Mouse (Mus musculus) forebrain, embryonic 12.5 days (tissue): Measurements from ENCODE around the gene Nrip2. TPM values are rescaled to one million over a fixed set of nuclear protein-coding genes. Genes with fewer than 3 reads are reported as not detected.

ENCODE experiments used
- ATAC-seq: fragments of 200-750 bp; cut with Nextera tagmentation; 2 replicates; pipeline ENCODE4 v1.8.0; 2017; ENCODE audit warnings: moderate TSS enrichment; ENCODE audit not compliant: low FRiP score
- H3K27ac ChIP-seq: fragments of 300-500 bp; sonication (generic); 2 replicates; pipeline ENCODE4 v1.5.1; 2016; ENCODE audit warnings: mild to moderate bottlenecking
- H3K27me3 ChIP-seq: fragments of 300-500 bp; sonication (generic); 2 replicates; pipeline ENCODE4 v1.6.1; 2016; ENCODE audit warnings: mild to moderate bottlenecking
- H3K36me3 ChIP-seq: fragments of 300-500 bp; sonication (generic); replicated peaks from 2 replicates; pipeline ENCODE4 v1.6.1; 2016; ENCODE audit warnings: mild to moderate bottlenecking
- H3K4me1 ChIP-seq: fragments of 300-500 bp; sonication (generic); 2 replicates; pipeline ENCODE4 v1.6.1; 2016
- H3K4me2 ChIP-seq: fragments of 300-500 bp; sonication (generic); 2 replicates; pipeline ENCODE4 v1.6.1; 2016; ENCODE audit warnings: mild to moderate bottlenecking, moderate library complexity
- H3K4me3 ChIP-seq: fragments of 300-500 bp; sonication (generic); replicated peaks from 2 replicates; pipeline ENCODE4 v1.5.1; 2016; ENCODE audit warnings: mild to moderate bottlenecking
- H3K9ac ChIP-seq: fragments of 300-500 bp; sonication (generic); 2 replicates; pipeline ENCODE4 v1.6.1; 2016; ENCODE audit warnings: mild to moderate bottlenecking
- H3K9me3 ChIP-seq: fragments of 300-500 bp; sonication (generic); 2 replicates; pipeline ENCODE4 v1.6.1; 2016
- WGBS: fragments of 180-500 bp; shearing (Covaris S2); methylation state at CpG from one replicate; pipeline ENCODE4 v1.1.7; 2016; 5-methylcytosine and 5-hydroxymethylcytosine counted together
- polyA plus RNA-seq: library from polyadenylated mRNA; unstranded; fragments of >200 nt; fragmentation: Nextera tagmentation; extraction: Ambion mirVana; gene quantifications from 2 replicates; pipeline ENCODE4 v1.2.1, GENCODE M21; 2016

The Nrip2 gene
- polyA plus RNA-seq, 1 experiment from 2014 or later = 3.6 TPM

GRCm38 (mm10) chr6:128429826-128430225 is 30.7 kb downstream of the Nrip2 start:
- WGBS = 89% methylated on average over 6 of the region's 6 CpGs
- no peak overlapping the region for H3K4me3 ChIP-seq
- ATAC-seq = no peak

GRCm38 (mm10) chr6:128432356-128432915 is 33.3 kb downstream of the Nrip2 start:
- no peak for ATAC-seq
- no peak overlapping the region for H3K4me2 ChIP-seq
- no peak overlapping the region for H3K27ac ChIP-seq
- H3K9me3 ChIP-seq = no peaks in the 10 kb centered on the region
- no peak overlapping the region for H3K9ac ChIP-seq
- peaks cover 13% of the 10 kb centered on the region for H3K4me1 ChIP-seq
- peaks cover 87% of the 10 kb centered on the region for H3K36me3 ChIP-seq
- no peaks in the 10 kb centered on the region for H3K27me3 ChIP-seq
- 91% methylated on average over 13 of the region's 13 CpGs for WGBS
- H3K4me3 ChIP-seq = no peak overlapping the region

More at GRCm38 (mm10) chr6:128429826-128430225, 30.7 kb downstream of the Nrip2 start:
- Histone ChIP-seq H3K4me1 (peaks cover 2% of the 10 kb centered on the region; the same call in 1 of the 2 replicates), H3K9ac (no peak overlapping the region), H3K27ac (no peak overlapping the region), H3K9me3 (no peaks in the 10 kb centered on the region), H3K36me3 (peaks cover 69% of the 10 kb centered on the region), H3K4me2 (no peak overlapping the region), H3K27me3 (no peaks in the 10 kb centered on the region)

- peaks cover 13% of the 10 kb centered on the region for H3K4me1 ChIP-seq
- peaks cover 77% of the 10 kb centered on the region for H3K36me3 ChIP-seq
- no peak overlapping the region for H3K4me3 ChIP-seq
- H3K9me3 ChIP-seq = no peaks in the 10 kb centered on the region
- no peak overlapping the region for H3K9ac ChIP-seq
- no peak overlapping the region for H3K27ac ChIP-seq
- no peaks in the 10 kb centered on the region for H3K27me3 ChIP-seq
- no peak for ATAC-seq
- WGBS = 94% methylated on average over 13 of the region's 13 CpGs
- no peak overlapping the region for H3K4me2 ChIP-seq
Observed at GRCm38 (mm10) chr6:128433566-128433965, 34.5 kb downstream of the Nrip2 start.

GRCm38 (mm10) chr6:128435474-128435873 is 36.4 kb downstream of the Nrip2 start:
- Histone ChIP-seq H3K9me3 (no peaks in the 10 kb centered on the region), H3K4me3 (no peak overlapping the region), H3K9ac (no peak overlapping the region), H3K27me3 (no peaks in the 10 kb centered on the region), H3K27ac (no peak overlapping the region), H3K4me2 (no peak overlapping the region), H3K36me3 (peaks cover 60% of the 10 kb centered on the region), H3K4me1 (peaks cover 17% of the 10 kb centered on the region)
- 93% methylated on average over 5 of the region's 5 CpGs for WGBS
- ATAC-seq = no peak

GRCm38 (mm10) chr6:128436356-128437005 is 37.4 kb downstream of the Nrip2 start:
- H3K9me3 ChIP-seq = no peaks in the 10 kb centered on the region
- no peaks in the 10 kb centered on the region for H3K27me3 ChIP-seq
- H3K27ac ChIP-seq = no peak overlapping the region; the same call in 1 of the 2 replicates
- 85% methylated on average over 8 of the region's 8 CpGs for WGBS
- peak overlapping the region; percentile 97 for H3K4me3 ChIP-seq
- ATAC-seq = no peak
- peak overlapping the region; percentile 98 for H3K9ac ChIP-seq
- peak overlapping the region; percentile 74 for H3K4me2 ChIP-seq
- H3K36me3 ChIP-seq = peaks cover 51% of the 10 kb centered on the region
- H3K4me1 ChIP-seq = peaks cover 17% of the 10 kb centered on the region

GRCm38 (mm10) chr6:128437288-128437687 is 38.2 kb downstream of the Nrip2 start:
- Histone ChIP-seq H3K9ac (peak overlapping the region; percentile 98), H3K9me3 (no peaks in the 10 kb centered on the region), H3K36me3 (peaks cover 43% of the 10 kb centered on the region), H3K27ac (peak overlapping the region; percentile 94), H3K4me2 (peak overlapping the region; percentile 74), H3K4me1 (peaks cover 17% of the 10 kb centered on the region), H3K4me3 (peak overlapping the region; percentile 97), H3K27me3 (no peaks in the 10 kb centered on the region)
- WGBS = 4% methylated on average over 10 of the region's 10 CpGs
- ATAC-seq = no peak

- H3K4me1 ChIP-seq = peaks cover 17% of the 10 kb centered on the region
- H3K9me3 ChIP-seq = no peaks in the 10 kb centered on the region
- H3K9ac ChIP-seq = peak overlapping the region; percentile 98
- H3K27me3 ChIP-seq = no peaks in the 10 kb centered on the region
- under 1% methylated on average over 42 of the region's 52 CpGs for WGBS
- H3K27ac ChIP-seq = peak overlapping the region; percentile 94
- peak overlapping the region; percentile 97 for H3K4me3 ChIP-seq
- peak overlapping the region; percentile 74 for H3K4me2 ChIP-seq
- H3K36me3 ChIP-seq = peaks cover 38% of the 10 kb centered on the region
- peak; percentile 73 for ATAC-seq
Observed at GRCm38 (mm10) chr6:128437731-128438316, 38.7 kb downstream of the Nrip2 start.

GRCm38 (mm10) chr6:128438317-128438870 is 39.3 kb downstream of the Nrip2 start, which contains the start of gene Fkbp4:
Gene Fkbp4, minus strand, starts transcription at chr6:128438677.
- ATAC-seq = peak; percentile 96
- Histone ChIP-seq H3K4me3 (peak within 1 kb of the TSS; percentile 97), H3K27ac (peak within 1 kb of the TSS; percentile 94), H3K27me3 (no peaks in the 10 kb centered on the region), H3K4me2 (peak within 1 kb of the TSS; percentile 74), H3K9me3 (no peaks in the 10 kb centered on the region), H3K9ac (peak within 1 kb of the TSS; percentile 98), H3K4me1 (peaks cover 17% of the 10 kb centered on the region), H3K36me3 (peaks cover 32% of the 10 kb centered on the region)
- under 1% methylated on average over 67 of the region's 67 CpGs for WGBS

GRCm38 (mm10) chr6:128438871-128439341 is 39.8 kb downstream of the Nrip2 start:
- H3K27ac ChIP-seq = 0 out of 2 replicates have a peak overlapping the region, but pooled peaks have one; percentile 36
- no peaks in the 10 kb centered on the region for H3K27me3 ChIP-seq
- H3K9ac ChIP-seq = peak overlapping the region; percentile 49; the same call in 1 of the 2 replicates
- H3K36me3 ChIP-seq = peaks cover 27% of the 10 kb centered on the region
- H3K9me3 ChIP-seq = no peaks in the 10 kb centered on the region
- 29% methylated on average over 18 of the region's 18 CpGs for WGBS
- peaks cover 17% of the 10 kb centered on the region for H3K4me1 ChIP-seq
- peak; percentile 43; the same call in 1 of the 2 replicates for ATAC-seq
- peak overlapping the region; percentile 74 for H3K4me2 ChIP-seq
- peak overlapping the region; percentile 97 for H3K4me3 ChIP-seq

GRCm38 (mm10) chr6:128440238-128440637 is 41.1 kb downstream of the Nrip2 start:
- Histone ChIP-seq H3K27me3 (no peaks in the 10 kb centered on the region), H3K9ac (no peak overlapping the region), H3K4me2 (no peak overlapping the region), H3K27ac (no peak overlapping the region), H3K4me3 (no peak overlapping the region), H3K36me3 (peaks cover 14% of the 10 kb centered on the region), H3K4me1 (peaks cover 17% of the 10 kb centered on the region), H3K9me3 (no peaks in the 10 kb centered on the region)
- 95% methylated on average over 2 of the region's 2 CpGs for WGBS
- no peak for ATAC-seq

- 11% methylated on average over 14 of the region's 14 CpGs for WGBS
- Histone ChIP-seq H3K4me3 (0 out of 2 replicates have a peak overlapping the region, but pooled peaks have one; percentile 5), H3K4me2 (peak overlapping the region; percentile 30; the same call in 1 of the 2 replicates)
Observed at GRCm38 (mm10) chr6:128445761-128446535, 46.9 kb downstream of the Nrip2 start.

More at GRCm38 (mm10) chr6:128445761-128446535, 46.9 kb downstream of the Nrip2 start:
- Histone ChIP-seq H3K27me3 (no peaks in the 10 kb centered on the region), H3K27ac (no peak overlapping the region), H3K9me3 (no peaks in the 10 kb centered on the region), H3K9ac (no peak overlapping the region), H3K4me1 (peaks cover 8% of the 10 kb centered on the region; the same call in 1 of the 2 replicates), H3K36me3 (no peaks in the 10 kb centered on the region)
- ATAC-seq = peak; percentile 81
